Mouse (Mus musculus) brain, embryonic 14.5 days (tissue): ENCODE results near the gene Fcnb. TPM values are rescaled to one million over a fixed set of nuclear protein-coding genes. Genes with fewer than 3 reads are reported as not detected.

Experiments used
- DNase-seq: peaks from one replicate; pipeline ENCODE4 v3.0.0-alpha.2; 2011; ENCODE audit warnings: low read depth
- CTCF ChIP-seq: fragments of 200-500 bp; IDR thresholded peaks from 2 replicates; pipeline ENCODE4 v1.5.1; 2012; ENCODE audit warnings: inconsistent platforms, mild to moderate bottlenecking, moderate library complexity, borderline replicate concordance; ENCODE audit not compliant: insufficient read depth, insufficient read length; ENCODE audit errors: extremely low read depth
- POLR2A ChIP-seq: fragments of 200-500 bp; IDR thresholded peaks from 2 replicates; pipeline ENCODE4 v1.6.1; 2012; ENCODE audit warnings: mild to moderate bottlenecking, inconsistent platforms, borderline replicate concordance; ENCODE audit not compliant: poor library complexity, insufficient read depth, insufficient read length, severe bottlenecking; ENCODE audit errors: extremely low read depth
- polyA plus RNA-seq: library from polyadenylated mRNA; depleted of rRNA; stranded (reverse); fragments of >200 nt; gene quantifications from 2 replicates; pipeline ENCODE4 v1.2.3, GENCODE M21; 2012; rRNA removed

Fcnb gene
- polyA plus RNA-seq, 1 experiment, result 0.14 TPM

- DNase-seq, result no peak
- TF ChIP-seq CTCF, result no peak
- no peak for TF ChIP-seq POLR2A
Measured at GRCm38 (mm10) chr2:28044920-28045598, 39.6 kb downstream of the Fcnb start.

- no peak for DNase-seq
- no peak for TF ChIP-seq CTCF
Measured at GRCm38 (mm10) chr2:28040466-28040865, 44.2 kb downstream of the Fcnb start.

GRCm38 (mm10) chr2:28039647-28040325 is 44.9 kb downstream of the Fcnb start:
- TF ChIP-seq POLR2A, result no peak
- no peak for TF ChIP-seq CTCF
- DNase-seq, result no peak

- no peak for TF ChIP-seq POLR2A
- TF ChIP-seq CTCF, result no peak
- peak; percentile 84 for DNase-seq
Measured at GRCm38 (mm10) chr2:28038391-28039096, 46.1 kb downstream of the Fcnb start.

- DNase-seq, result peak; percentile 78
- TF ChIP-seq CTCF (no peak), POLR2A (no peak)
Measured at GRCm38 (mm10) chr2:28037505-28038390, 46.9 kb downstream of the Fcnb start.

GRCm38 (mm10) chr2:28036788-28037187 is 47.9 kb downstream of the Fcnb start:
- TF ChIP-seq CTCF (no peak), POLR2A (no peak)
- no peak for DNase-seq

- peak; percentile 41 for DNase-seq
- TF ChIP-seq CTCF (no peak), POLR2A (no peak)
Measured at GRCm38 (mm10) chr2:28034011-28034710, 50.5 kb downstream of the Fcnb start.

- TF ChIP-seq POLR2A (no peak), CTCF (no peak)
- no peak for DNase-seq
Measured at GRCm38 (mm10) chr2:28032469-28032868, 52.2 kb downstream of the Fcnb start.

GRCm38 (mm10) chr2:28031860-28032259 is 52.8 kb downstream of the Fcnb start:
- TF ChIP-seq POLR2A (no peak), CTCF (no peak)
- DNase-seq, result no peak

Other genes starting within 250 kb of the Fcnb start
- 15.1 and 29.8 TPM in 2 replicates for gene Col5a1, start 198.5 kb downstream of the Fcnb start, polyA plus RNA-seq
- 223 and 383 TPM in 2 replicates for gene Olfm1, start 108.1 kb upstream of the Fcnb start, polyA plus RNA-seq